Mouse (Mus musculus) limb, embryonic 11.5 days (tissue): ENCODE results near the gene Olfr1305. TPM values are rescaled to one million over a fixed set of nuclear protein-coding genes. Genes with fewer than 3 reads are reported as not detected.

Source experiments
- ATAC-seq: fragments of 200-750 bp; cut with Nextera tagmentation; 2 replicates; pipeline ENCODE4 v1.8.0; 2017; ENCODE audit warnings: low read depth; ENCODE audit not compliant: insufficient number of reproducible peaks, low FRiP score, low TSS enrichment
- DNase-seq: peaks from one replicate; pipeline ENCODE4 v3.0.0-alpha.2; 2015; ENCODE audit warnings: low spot score
- H3K27ac ChIP-seq: fragments of 300-500 bp; sonication (generic); replicated peaks from 2 replicates; pipeline ENCODE4 v1.5.1; 2014; ENCODE audit warnings: low read depth, mild to moderate bottlenecking, low read length
- H3K27me3 ChIP-seq: fragments of 300-500 bp; sonication (generic); 2 replicates; pipeline ENCODE4 v1.6.1; 2014; ENCODE audit warnings: mild to moderate bottlenecking, low read length, mixed read lengths; ENCODE audit not compliant: control insufficient read depth, insufficient read depth
- H3K36me3 ChIP-seq: fragments of 300-500 bp; sonication (generic); 2 replicates; pipeline ENCODE4 v1.6.1; 2014; ENCODE audit warnings: mild to moderate bottlenecking, low read length, moderate library complexity, mixed read lengths; ENCODE audit not compliant: control insufficient read depth, insufficient read depth
- H3K4me1 ChIP-seq: fragments of 300-500 bp; sonication (generic); 2 replicates; pipeline ENCODE4 v1.6.1; 2014; ENCODE audit warnings: low read length, mixed read lengths; ENCODE audit not compliant: control insufficient read depth, insufficient read depth
- H3K4me2 ChIP-seq: fragments of 300-500 bp; sonication (generic); 2 replicates; pipeline ENCODE4 v1.6.1; 2014; ENCODE audit warnings: low read depth, mild to moderate bottlenecking, moderate library complexity; ENCODE audit not compliant: severe bottlenecking
- H3K4me3 ChIP-seq: fragments of 300-500 bp; sonication (generic); 2 replicates; pipeline ENCODE4 v1.5.1; 2014; ENCODE audit warnings: low read depth, low read length
- H3K9ac ChIP-seq: fragments of 300-500 bp; sonication (generic); 2 replicates; pipeline ENCODE4 v1.6.1; 2014; ENCODE audit warnings: mild to moderate bottlenecking, low read length
- H3K9me3 ChIP-seq: fragments of 300-500 bp; sonication (generic); 2 replicates; pipeline ENCODE4 v1.6.1; 2016; ENCODE audit warnings: low read length; ENCODE audit not compliant: control insufficient read depth
- WGBS: fragments of 180-500 bp; shearing (Covaris S2); extraction: QIAGEN DNeasy Blood & Tissue Kit; methylation state at CpG from one replicate; pipeline ENCODE4 v1.1.7; 2014; 5-methylcytosine and 5-hydroxymethylcytosine counted together
- polyA plus RNA-seq: library from polyadenylated mRNA; unstranded; fragments of >200 nt; fragmentation: Nextera tagmentation; extraction: Ambion mirVana; gene quantifications from 2 replicates; pipeline ENCODE4 v1.2.1, GENCODE M21; 2014

Gene Olfr1305
- not detected in 2 replicates for polyA plus RNA-seq

DNA sequence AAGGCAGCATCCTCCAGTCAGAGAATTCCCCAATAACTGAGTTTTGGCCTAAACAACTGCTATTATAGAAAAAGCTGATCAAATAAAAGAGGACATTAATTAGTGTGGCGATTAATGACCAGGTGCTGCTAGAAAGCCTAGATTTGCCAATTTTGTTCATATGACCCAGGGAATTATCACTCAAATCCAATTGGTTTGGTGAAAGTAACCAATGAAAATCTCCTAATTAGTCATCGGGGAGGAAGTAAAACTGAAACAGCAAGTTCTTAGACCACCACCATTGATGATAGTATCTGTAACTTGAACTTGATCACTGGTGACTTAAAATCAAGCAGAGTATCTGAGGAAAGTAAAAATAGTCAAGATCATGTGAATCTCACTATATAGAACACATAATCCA, at the start of gene Olfr1305:
Olfr1305 (minus strand) TSS at position 101 of the 400 bp plus-strand sequence.
- 89% methylated on average over 2 of the region's 2 CpGs for WGBS
- ATAC-seq (no peak), DNase-seq (no peak)
- Histone ChIP-seq H3K9ac (no peak within 1 kb of the TSS), H3K9me3 (no peaks in the 10 kb centered on the region), H3K4me1 (no peaks in the 10 kb centered on the region), H3K27me3 (no peaks in the 10 kb centered on the region), H3K36me3 (no peaks in the 10 kb centered on the region), H3K4me2 (no peak within 1 kb of the TSS), H3K27ac (no peak within 1 kb of the TSS), H3K4me3 (no peak within 1 kb of the TSS)

DNA sequence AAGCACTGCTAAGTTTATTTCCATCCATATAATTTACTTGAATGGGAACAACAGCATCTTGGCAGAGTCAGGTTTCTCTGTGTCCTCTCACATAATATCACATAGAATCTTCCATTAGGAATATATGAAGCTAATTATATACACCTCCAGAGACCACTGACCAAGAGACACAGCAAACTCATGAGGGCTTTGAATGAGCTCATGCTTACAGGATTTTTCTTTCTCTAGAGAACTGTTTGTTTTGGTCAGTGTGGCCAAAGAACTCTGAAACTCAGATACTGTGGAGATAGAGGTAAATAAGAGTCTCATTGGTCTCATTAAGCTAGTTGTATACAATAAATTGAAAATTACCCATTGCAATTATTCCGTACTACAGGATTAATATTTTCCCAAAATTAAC, 39.2 kb upstream of the Olfr1305 start, which contains the start of gene Olfr1306:
Olfr1306 (minus strand) TSS at position 101 of the 400 bp plus-strand sequence.
- no peak within 1 kb of the TSS for H3K9ac ChIP-seq
- no peaks in the 10 kb centered on the region for H3K4me1 ChIP-seq
- no peak within 1 kb of the TSS for H3K4me2 ChIP-seq
- H3K27ac ChIP-seq, result no peak within 1 kb of the TSS
- no peaks in the 10 kb centered on the region for H3K27me3 ChIP-seq
- peaks cover 2% of the 10 kb centered on the region; the same call in 1 of the 2 replicates for H3K9me3 ChIP-seq
- no peaks in the 10 kb centered on the region for H3K36me3 ChIP-seq
- ATAC-seq (no peak), DNase-seq (no peak)
- no peak within 1 kb of the TSS for H3K4me3 ChIP-seq
- 87% methylated on average over 1 of the region's 1 CpGs for WGBS

DNA sequence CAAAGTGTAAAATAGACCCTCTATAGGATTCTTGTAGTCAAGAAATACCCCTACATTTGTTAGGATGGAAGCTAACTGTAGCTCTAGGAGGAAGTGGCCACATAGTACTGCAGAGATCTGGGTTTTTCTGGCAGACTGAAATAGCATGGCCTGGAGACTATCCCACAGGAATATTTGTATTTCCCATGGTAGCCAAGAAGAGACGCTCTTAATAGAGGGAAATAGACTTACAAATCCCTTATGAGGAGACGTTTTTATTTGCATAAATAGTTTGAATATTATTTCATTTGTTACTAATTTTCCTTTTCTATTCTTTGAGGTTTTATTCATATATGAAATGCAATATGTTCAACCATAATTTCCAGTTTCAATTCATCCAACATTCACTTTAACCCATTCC, 56.7 kb downstream of the Olfr1305 start, which contains the start of gene Olfr1303:
Olfr1303 (minus strand) TSS at position 101 of the 400 bp plus-strand sequence.
- no peaks in the 10 kb centered on the region for H3K36me3 ChIP-seq
- no peak within 1 kb of the TSS for H3K9ac ChIP-seq
- H3K4me2 ChIP-seq, result no peak within 1 kb of the TSS
- no peaks in the 10 kb centered on the region for H3K27me3 ChIP-seq
- H3K4me3 ChIP-seq, result no peak within 1 kb of the TSS
- DNase-seq (no peak), ATAC-seq (no peak)
- no peaks in the 10 kb centered on the region for H3K4me1 ChIP-seq
- WGBS, result 82% methylated on average over 2 of the region's 2 CpGs
- H3K27ac ChIP-seq, result no peak within 1 kb of the TSS
- no peaks in the 10 kb centered on the region for H3K9me3 ChIP-seq

Other genes starting within 250 kb of the Olfr1305 start
- not detected in 2 replicates for gene Olfr1298, start 227.9 kb downstream of the Olfr1305 start, polyA plus RNA-seq
- gene Olfr1299, start 215.7 kb downstream of the Olfr1305 start, polyA plus RNA-seq, result not detected in 2 replicates
- gene Olfr1301, start 126.1 kb downstream of the Olfr1305 start, polyA plus RNA-seq, result not detected in 2 replicates
- not detected in 2 replicates for gene Olfr1302, start 99.7 kb downstream of the Olfr1305 start, polyA plus RNA-seq
- gene Olfr1303, start 56.8 kb downstream of the Olfr1305 start, polyA plus RNA-seq, result not detected in 2 replicates
- gene Olfr1306, start 39.1 kb upstream of the Olfr1305 start, polyA plus RNA-seq, result not detected in 2 replicates
- not detected in 2 replicates for gene Olfr1307, start 72.3 kb upstream of the Olfr1305 start, polyA plus RNA-seq
- not detected in 2 replicates for gene Olfr1308, start 87.8 kb upstream of the Olfr1305 start, polyA plus RNA-seq
- gene Olfr1309, start 113.1 kb upstream of the Olfr1305 start, polyA plus RNA-seq, result not detected in 2 replicates
- gene Olfr1310, start 135.6 kb upstream of the Olfr1305 start, polyA plus RNA-seq, result not detected in 2 replicates
- gene Olfr1311, start 147.3 kb upstream of the Olfr1305 start, polyA plus RNA-seq, result not detected in 2 replicates
- not detected in 2 replicates for gene Olfr1312, start 173.1 kb upstream of the Olfr1305 start, polyA plus RNA-seq
- not detected in 2 replicates for gene Olfr1313, start 200.7 kb upstream of the Olfr1305 start, polyA plus RNA-seq
- gene Olfr1314, start 219.6 kb upstream of the Olfr1305 start, polyA plus RNA-seq, result not detected in 2 replicates
- gene Olfr1315-ps1, start 238.3 kb upstream of the Olfr1305 start, polyA plus RNA-seq, result not detected in 2 replicates